Mouse (Mus musculus): Measurements from ENCODE around the gene Lrrc27. TPM values are rescaled to one million over a fixed set of nuclear protein-coding genes. Genes with fewer than 3 reads are reported as not detected.

The Lrrc27 gene
- total and polyA plus RNA-seq, 3 experiments = 0.54 to 1.3 TPM; not detected in 1

GRCm38 (mm10) chr7:139271871-139272270, 59.1 kb downstream of the Lrrc27 start:
- no peaks in the 10 kb centered on the region for H3K79me2 ChIP-seq (ENCODE audit: control insufficient read depth, insufficient read depth, low read length, poor library complexity)
- no peak for TF ChIP-seq SIN3A (IDR thresholded peaks at IDR 0.05; ENCODE audit: low read length)
- no peak for TF ChIP-seq ELF1 (IDR thresholded peaks at IDR 0.05; ENCODE audit: low read depth, low read length)
- no peak for TF ChIP-seq TBP (IDR thresholded peaks at IDR 0.05; ENCODE audit: low read depth, low read length)
- TF ChIP-seq MEF2A (IDR thresholded peaks at IDR 0.05; ENCODE audit: extremely low read depth, insufficient replicate concordance, low read depth, low read length, poor library complexity, severe bottlenecking) = no peak
- no peak overlapping the region for H3K4me3 ChIP-seq (ENCODE audit: control insufficient read depth in 1 of 2, insufficient read depth in 1 of 2, low read depth in 2 of 2, low read length in 2 of 2)
- no peak overlapping the region for H3K27ac ChIP-seq (ENCODE audit: control insufficient read depth, low read depth, low read length)
- H3K9me3 ChIP-seq (replicated peaks; ENCODE audit: insufficient read depth, low read length) = no peaks in the 10 kb centered on the region
- H3K4me1 ChIP-seq (ENCODE audit: control insufficient read depth in 1 of 2, insufficient read depth in 2 of 2, low read length in 2 of 2) = peaks cover 0 to 13% of the 10 kb centered on the region in 2 experiments; a peak in 1 of 4 replicates
- peaks cover 0 to 3% of the 10 kb centered on the region in 2 experiments; a peak in 1 of 4 replicates for H3K36me3 ChIP-seq (ENCODE audit: control insufficient read depth in 1 of 2, insufficient read depth in 2 of 2, low read length in 2 of 2)
- H3K27me3 ChIP-seq (ENCODE audit: control insufficient read depth in 1 of 2, insufficient read depth in 2 of 2, low read length in 2 of 2) = no peaks in the 10 kb centered on the region
- no peak for DNase-seq (ENCODE audit: low read depth, low spot score)
- no peak overlapping the region for H3K9ac ChIP-seq (ENCODE audit: control insufficient read depth, low read depth, low read length, poor library complexity, severe bottlenecking)

- H3K9me3 ChIP-seq (replicated peaks; ENCODE audit: insufficient read depth, low read length) = no peaks in the 10 kb centered on the region
- DNase-seq (ENCODE audit: low read depth, low spot score) = peak; percentile 46
- TF ChIP-seq TAL1 (IDR thresholded peaks at IDR 0.05; ENCODE audit: low read length) (no peak), ETS1 (IDR thresholded peaks at IDR 0.05; ENCODE audit: low read depth, low read length) (peak; percentile 32; the same call in 1 of the 2 replicates)
- peaks cover 0 to 13% of the 10 kb centered on the region in 2 experiments; a peak in 1 of 4 replicates for H3K4me1 ChIP-seq (ENCODE audit: control insufficient read depth in 1 of 2, insufficient read depth in 2 of 2, low read length in 2 of 2)
- H3K79me2 ChIP-seq (ENCODE audit: control insufficient read depth, insufficient read depth, low read length, poor library complexity) = no peaks in the 10 kb centered on the region
- H3K9ac ChIP-seq (ENCODE audit: control insufficient read depth, low read depth, low read length, poor library complexity, severe bottlenecking) = no peak overlapping the region
- H3K4me3 ChIP-seq (ENCODE audit: control insufficient read depth in 1 of 2, insufficient read depth in 1 of 2, low read depth in 2 of 2, low read length in 2 of 2) = no peak overlapping the region
- peaks cover 0 to 3% of the 10 kb centered on the region in 2 experiments; a peak in 1 of 4 replicates for H3K36me3 ChIP-seq (ENCODE audit: control insufficient read depth in 1 of 2, insufficient read depth in 2 of 2, low read length in 2 of 2)
- H3K27me3 ChIP-seq (ENCODE audit: control insufficient read depth in 1 of 2, insufficient read depth in 2 of 2, low read length in 2 of 2) = no peaks in the 10 kb centered on the region
- H3K27ac ChIP-seq (ENCODE audit: control insufficient read depth, low read depth, low read length) = no peak overlapping the region
Measured at GRCm38 (mm10) chr7:139272639-139273396, 60.0 kb downstream of the Lrrc27 start.

DNA sequence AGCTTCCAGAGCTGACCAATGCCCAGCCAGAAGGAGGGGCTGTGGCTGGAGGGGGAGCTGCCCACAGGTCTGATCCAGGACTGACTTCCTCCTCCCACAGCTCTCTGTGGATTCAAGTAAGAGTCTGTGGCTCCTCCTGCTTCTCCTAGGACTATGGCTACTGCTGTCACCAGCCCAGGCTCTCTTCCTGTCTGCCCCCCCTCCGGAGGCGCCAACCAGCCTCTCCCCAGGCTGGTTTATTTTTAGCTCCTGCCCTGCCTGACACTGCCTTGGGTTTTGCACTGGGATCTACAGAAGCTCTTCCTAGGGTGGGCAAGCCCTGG, 60.6 kb downstream of the Lrrc27 start:
- TF ChIP-seq EP300 (IDR thresholded peaks at IDR 0.05; ENCODE audit: low read depth in 1 of 2, low read length in 2 of 2) (no peak), MAZ (IDR thresholded peaks at IDR 0.05; ENCODE audit: low read depth, low read length) (no peak), CTCF (IDR thresholded peaks at IDR 0.05 in 2 of 3, conservative IDR thresholded peaks at IDR 0.05 in 1 of 3; ENCODE audit: control insufficient read depth in 1 of 3, insufficient read depth in 1 of 3, low read depth in 2 of 3, low read length in 3 of 3, poor library complexity in 1 of 3, severe bottlenecking in 1 of 3) (no peak), MYC (IDR thresholded peaks at IDR 0.05; ENCODE audit: low read depth, low read length) (no peak), MAFK (IDR thresholded peaks at IDR 0.05; ENCODE audit: borderline replicate concordance, low read depth, low read length) (no peak), MEF2A (IDR thresholded peaks at IDR 0.05; ENCODE audit: extremely low read depth, insufficient replicate concordance, low read depth, low read length, poor library complexity, severe bottlenecking) (no peak), CHD2 (IDR thresholded peaks at IDR 0.05; ENCODE audit: low read length) (no peak), UBTF (IDR thresholded peaks at IDR 0.05; ENCODE audit: borderline replicate concordance, insufficient read depth, low read depth, low read length) (no peak), SMC3 (IDR thresholded peaks at IDR 0.05; ENCODE audit: low read depth, low read length) (no peak), KAT2A (conservative IDR thresholded peaks at IDR 0.05; ENCODE audit: low read depth, low read length) (no peak), MYB (IDR thresholded peaks at IDR 0.05; ENCODE audit: low read depth, low read length) (no peak), MAX (IDR thresholded peaks at IDR 0.05; ENCODE audit: low read length) (no peak), NELFE (IDR thresholded peaks at IDR 0.05; ENCODE audit: low read depth, low read length) (no peak), ELF1 (IDR thresholded peaks at IDR 0.05; ENCODE audit: low read depth, low read length) (no peak), USF1 (IDR thresholded peaks at IDR 0.05; ENCODE audit: low read depth, low read length) (no peak), BHLHE40 (IDR thresholded peaks at IDR 0.05; ENCODE audit: borderline replicate concordance, low read depth, low read length) (no peak), ETS1 (IDR thresholded peaks at IDR 0.05; ENCODE audit: low read depth, low read length) (no peak), RCOR1 (IDR thresholded peaks at IDR 0.05; ENCODE audit: low read depth, low read length) (no peak), SIN3A (IDR thresholded peaks at IDR 0.05; ENCODE audit: low read length) (no peak), MXI1 (IDR thresholded peaks at IDR 0.05; ENCODE audit: low read depth, low read length) (no peak)
- Histone ChIP-seq H3K9ac (ENCODE audit: control insufficient read depth, low read depth, low read length, poor library complexity, severe bottlenecking) (no peak overlapping the region), H3K9me3 (replicated peaks; ENCODE audit: insufficient read depth, low read length) (no peaks in the 10 kb centered on the region), H3K27ac (ENCODE audit: control insufficient read depth, low read depth, low read length) (no peak overlapping the region), H3K27me3 (ENCODE audit: control insufficient read depth in 1 of 2, insufficient read depth in 2 of 2, low read length in 2 of 2) (no peaks in the 10 kb centered on the region), H3K4me1 (ENCODE audit: control insufficient read depth in 1 of 2, insufficient read depth in 2 of 2, low read length in 2 of 2) (peaks cover 0 to 13% of the 10 kb centered on the region in 2 experiments; a peak in 1 of 4 replicates), H3K4me3 (ENCODE audit: control insufficient read depth in 1 of 2, insufficient read depth in 1 of 2, low read depth in 2 of 2, low read length in 2 of 2) (no peak overlapping the region), H3K79me2 (ENCODE audit: control insufficient read depth, insufficient read depth, low read length, poor library complexity) (no peaks in the 10 kb centered on the region), H3K36me3 (ENCODE audit: control insufficient read depth in 1 of 2, insufficient read depth in 2 of 2, low read length in 2 of 2) (peaks cover 0 to 3% of the 10 kb centered on the region in 2 experiments; a peak in 1 of 4 replicates)
- no peak for DNase-seq (ENCODE audit: low read depth, low spot score)

Measured in MEL (cell line).